Mouse (Mus musculus) heart, embryonic 14.5 days (tissue): ENCODE measurements around the gene Sbno2. TPM values are rescaled to one million over a fixed set of nuclear protein-coding genes. Genes with fewer than 3 reads are reported as not detected.

Experiments
- ATAC-seq: fragments of 200-750 bp; cut with Nextera tagmentation; 2 replicates; pipeline ENCODE4 v1.8.0; 2017; ENCODE audit warnings: low read depth, moderate TSS enrichment; ENCODE audit not compliant: insufficient number of reproducible peaks, insufficient read depth, low FRiP score
- H3K27ac ChIP-seq, 2 experiments: fragments of 200-500 bp in 1 of 2; fragments of 300-500 bp in 1 of 2; sonication (generic) in 1 of 2; replicated peaks in 1 of 2; 2 replicates each; pipeline ENCODE4 v1.5.1; 2012 to 2014; ENCODE audit warnings: low read depth in 2 of 2, low read length in 2 of 2, control low read depth in 1 of 2, mild to moderate bottlenecking in 1 of 2, mixed read lengths in 1 of 2; ENCODE audit not compliant: control insufficient read depth in 1 of 2, insufficient read depth in 1 of 2
- H3K27me3 ChIP-seq: fragments of 300-500 bp; sonication (generic); 2 replicates; pipeline ENCODE4 v1.6.1; 2014; ENCODE audit warnings: mild to moderate bottlenecking, low read length, control low read depth; ENCODE audit not compliant: control insufficient read depth, insufficient read depth
- H3K36me3 ChIP-seq: fragments of 300-500 bp; sonication (generic); 2 replicates; pipeline ENCODE4 v1.6.1; 2014; ENCODE audit warnings: mild to moderate bottlenecking, control low read depth, low read length, mixed read lengths; ENCODE audit not compliant: control insufficient read depth, insufficient read depth
- H3K4me1 ChIP-seq, 2 experiments: fragments of 200-500 bp in 1 of 2; fragments of 300-500 bp in 1 of 2; sonication (generic) in 1 of 2; 2 replicates each; pipeline ENCODE4 v1.6.1; 2012 to 2014; ENCODE audit warnings: low read length in 2 of 2, control low read depth in 1 of 2, mixed read lengths in 1 of 2; ENCODE audit not compliant: control insufficient read depth in 2 of 2, insufficient read depth in 2 of 2
- H3K4me2 ChIP-seq: fragments of 300-500 bp; sonication (generic); 2 replicates; pipeline ENCODE4 v1.6.1; 2014; ENCODE audit warnings: mild to moderate bottlenecking, low read length
- H3K4me3 ChIP-seq, 2 experiments: fragments of 200-500 bp in 1 of 2; fragments of 300-500 bp in 1 of 2; sonication (generic) in 1 of 2; 2 replicates each; pipeline ENCODE4 v1.5.1; 2012 to 2014; ENCODE audit warnings: low read length in 2 of 2, mild to moderate bottlenecking in 2 of 2, control low read depth in 1 of 2, low read depth in 1 of 2, moderate library complexity in 1 of 2; ENCODE audit not compliant: control insufficient read depth in 1 of 2, insufficient read depth in 1 of 2
- H3K9ac ChIP-seq: fragments of 300-500 bp; sonication (generic); 2 replicates; pipeline ENCODE4 v1.6.1; 2014; ENCODE audit warnings: mild to moderate bottlenecking, low read length
- H3K9me3 ChIP-seq: fragments of 300-500 bp; sonication (generic); 2 replicates; pipeline ENCODE4 v1.6.1; 2016; ENCODE audit warnings: low read length, control low read depth; ENCODE audit not compliant: control insufficient read depth
- WGBS: fragments of 180-500 bp; shearing (Covaris S2); extraction: QIAGEN DNeasy Blood & Tissue Kit; methylation state at CpG from one replicate; pipeline ENCODE4 v1.1.7; 2014; 5-methylcytosine and 5-hydroxymethylcytosine counted together
- polyA plus RNA-seq: library from polyadenylated mRNA; unstranded; fragments of >200 nt; fragmentation: Nextera tagmentation; extraction: Ambion mirVana; gene quantifications from 2 replicates; pipeline ENCODE4 v1.2.1, GENCODE M21; 2014

The Sbno2 gene
- polyA plus RNA-seq, 1 experiment from 2014 or later = 9.5 TPM

GRCm38 (mm10) chr10:80145896-80146295 is 40.5 kb upstream of the Sbno2 start:
- no peak for ATAC-seq
- Histone ChIP-seq H3K4me1 (peaks cover 19 to 43% of the 10 kb centered on the region in 2 experiments), H3K36me3 (peaks cover 51% of the 10 kb centered on the region), H3K4me2 (peak overlapping the region; percentile 25), H3K9ac (peak overlapping the region; percentile 99), H3K27ac (peak overlapping the region in 1 of 2 experiments; percentile 99; a peak in 2 of 4 replicates), H3K9me3 (no peaks in the 10 kb centered on the region), H3K27me3 (no peaks in the 10 kb centered on the region), H3K4me3 (no peak overlapping the region)
- 75% methylated on average over 6 of the region's 6 CpGs for WGBS

GRCm38 (mm10) chr10:80144864-80145838 is 39.8 kb upstream of the Sbno2 start:
- Histone ChIP-seq H3K9ac (peak overlapping the region; percentile 99; the same call in 1 of the 2 replicates), H3K36me3 (peaks cover 46% of the 10 kb centered on the region), H3K27ac (peak overlapping the region in 1 of 2 experiments; percentile 99; a peak in 1 of 4 replicates), H3K9me3 (no peaks in the 10 kb centered on the region), H3K4me1 (peaks cover 19 to 43% of the 10 kb centered on the region in 2 experiments), H3K27me3 (no peaks in the 10 kb centered on the region), H3K4me3 (no peak overlapping the region), H3K4me2 (peak overlapping the region; percentile 25; the same call in 1 of the 2 replicates)
- ATAC-seq = no peak
- WGBS = 67% methylated on average over 20 of the region's 20 CpGs

- ATAC-seq = no peak
- WGBS = 91% methylated on average over 12 of the region's 12 CpGs
- H3K36me3 ChIP-seq = peaks cover 40% of the 10 kb centered on the region
- no peak overlapping the region for H3K4me3 ChIP-seq
- no peaks in the 10 kb centered on the region for H3K9me3 ChIP-seq
- H3K27me3 ChIP-seq = no peaks in the 10 kb centered on the region
- H3K4me2 ChIP-seq = 0 out of 2 replicates have a peak overlapping the region, but pooled peaks have one; percentile 96
- H3K27ac ChIP-seq = no peak overlapping the region
- H3K9ac ChIP-seq = no peak overlapping the region
- peaks cover 19 to 47% of the 10 kb centered on the region in 2 experiments for H3K4me1 ChIP-seq
Observed at GRCm38 (mm10) chr10:80144159-80144558, 38.8 kb upstream of the Sbno2 start.

- Histone ChIP-seq H3K27ac (no peak overlapping the region), H3K4me1 (peaks cover 19 to 49% of the 10 kb centered on the region in 2 experiments), H3K36me3 (peaks cover 40% of the 10 kb centered on the region), H3K4me2 (peak overlapping the region; percentile 96; the same call in 1 of the 2 replicates), H3K9ac (no peak overlapping the region), H3K9me3 (no peaks in the 10 kb centered on the region), H3K4me3 (no peak overlapping the region), H3K27me3 (no peaks in the 10 kb centered on the region)
- WGBS = 94% methylated on average over 7 of the region's 7 CpGs
- ATAC-seq = no peak
Observed at GRCm38 (mm10) chr10:80143664-80144063, 38.3 kb upstream of the Sbno2 start.

- peak overlapping the region; percentile 96 for H3K4me2 ChIP-seq
- peaks cover 23 to 56% of the 10 kb centered on the region in 2 experiments for H3K4me1 ChIP-seq
- no peak for ATAC-seq
- H3K9ac ChIP-seq = peak overlapping the region; percentile 96
- WGBS = 2% methylated on average over 15 of the region's 15 CpGs
- H3K27ac ChIP-seq = peak overlapping the region; percentile 67 to 82
- peaks cover 8% of the 10 kb centered on the region for H3K27me3 ChIP-seq
- H3K36me3 ChIP-seq = peaks cover 40% of the 10 kb centered on the region
- H3K9me3 ChIP-seq = no peaks in the 10 kb centered on the region
- H3K4me3 ChIP-seq = peak overlapping the region; percentile 56 to 69
Observed at GRCm38 (mm10) chr10:80142530-80142925, 37.2 kb upstream of the Sbno2 start.

- peak overlapping the region; percentile 96 for H3K9ac ChIP-seq
- 1% methylated on average over 43 of the region's 43 CpGs for WGBS
- no peaks in the 10 kb centered on the region for H3K9me3 ChIP-seq
- peaks cover 14% of the 10 kb centered on the region for H3K27me3 ChIP-seq
- H3K4me3 ChIP-seq = peak overlapping the region; percentile 56 to 69
- H3K27ac ChIP-seq = peak overlapping the region; percentile 67 to 82
- H3K4me1 ChIP-seq = peaks cover 21 to 56% of the 10 kb centered on the region in 2 experiments
- H3K36me3 ChIP-seq = peaks cover 40% of the 10 kb centered on the region
- H3K4me2 ChIP-seq = peak overlapping the region; percentile 96
- ATAC-seq = peak; percentile 81
Observed at GRCm38 (mm10) chr10:80141786-80142529, 36.6 kb upstream of the Sbno2 start.

GRCm38 (mm10) chr10:80141243-80141642 is 35.9 kb upstream of the Sbno2 start:
- H3K4me3 ChIP-seq = peak overlapping the region; percentile 12 to 69
- peak overlapping the region; percentile 70 for H3K9ac ChIP-seq
- peak; percentile 72 for ATAC-seq
- no peaks in the 10 kb centered on the region for H3K9me3 ChIP-seq
- WGBS = 0% methylated on average over 29 of the region's 29 CpGs
- H3K4me2 ChIP-seq = peak overlapping the region; percentile 96
- peaks cover 17 to 55% of the 10 kb centered on the region in 2 experiments for H3K4me1 ChIP-seq
- peaks cover 34% of the 10 kb centered on the region for H3K36me3 ChIP-seq
- H3K27me3 ChIP-seq = peaks cover 21% of the 10 kb centered on the region
- peak overlapping the region; percentile 46 to 82 for H3K27ac ChIP-seq
